Mouse (Mus musculus) C2C12 (cell line): ENCODE measurements around the gene Dpep3. TPM values are rescaled to one million over a fixed set of nuclear protein-coding genes. Genes with fewer than 3 reads are reported as not detected.
"Not testable (repeated sequence)": the region's sequence is repeated elsewhere in the genome, so short reads cannot be mapped to it uniquely, and the experiment has no call there.

ENCODE experiments used
- H3K27me3 ChIP-seq: one replicate; pipeline ENCODE4 v1.6.1; 2011; ENCODE audit not compliant: control insufficient read depth, insufficient read depth, insufficient read length
- H3K36me3 ChIP-seq: one replicate; pipeline ENCODE4 v1.6.1; 2011; ENCODE audit not compliant: control insufficient read depth, insufficient read depth
- H3K4me3 ChIP-seq: one replicate; pipeline ENCODE4 v1.5.1; 2011; ENCODE audit warnings: mild to moderate bottlenecking, control low read depth; ENCODE audit not compliant: poor library complexity, insufficient read depth, severe bottlenecking
- H3K79me2 ChIP-seq: one replicate; pipeline ENCODE4 v1.6.1; 2011; ENCODE audit not compliant: control insufficient read depth, insufficient read depth
- H3K79me3 ChIP-seq: one replicate; pipeline ENCODE4 v1.6.1; 2011; ENCODE audit warnings: low read depth, control low read depth
- H3ac ChIP-seq: one replicate; pipeline ENCODE3; 2011; ENCODE audit warnings: low read depth; ENCODE audit not compliant: control insufficient read depth, insufficient read length
- CEBPB ChIP-seq: IDR thresholded peaks from one replicate; pipeline ENCODE4 v1.6.1; 2011; ENCODE audit warnings: low read depth, mild to moderate bottlenecking, control low read depth, moderate library complexity
- CTCF ChIP-seq: IDR thresholded peaks from one replicate; pipeline ENCODE4 v1.5.1; 2011; ENCODE audit not compliant: control insufficient read depth, insufficient read depth, insufficient read length
- FOSL1 ChIP-seq: IDR thresholded peaks from one replicate; pipeline ENCODE4 v1.8.0; 2011; ENCODE audit warnings: mild to moderate bottlenecking, low read length; ENCODE audit not compliant: poor library complexity, insufficient read depth, severe bottlenecking
- MAX ChIP-seq: IDR thresholded peaks from one replicate; pipeline ENCODE4 v1.6.1; 2011; ENCODE audit warnings: mild to moderate bottlenecking, control low read depth
- MYOD1 ChIP-seq: IDR thresholded peaks from one replicate; pipeline ENCODE4 v1.6.1; 2011; ENCODE audit warnings: low read depth; ENCODE audit not compliant: control insufficient read depth, insufficient read length
- MYOG ChIP-seq: IDR thresholded peaks from one replicate; pipeline ENCODE4 v1.6.1; 2011; ENCODE audit not compliant: control insufficient read depth, insufficient read length; ENCODE audit errors: extremely low read depth
- USF1 ChIP-seq: IDR thresholded peaks from one replicate; pipeline ENCODE4 v1.6.1; 2011; ENCODE audit warnings: low read depth, mild to moderate bottlenecking, control low read depth, moderate library complexity
- long read RNA-seq, 2 experiments: library from polyadenylated mRNA; unstranded; transcript quantifications; one replicate each; pipeline ENCODE4 v2.0.0; 2019 to 2020
- polyA plus RNA-seq: library from polyadenylated mRNA; unstranded; fragments of >200 nt; fragmentation: generic; extraction: Trizol; gene quantifications from one replicate; pipeline ENCODE4 v1.2.1, GENCODE M21; 2012; ENCODE audit warnings: missing spikeins

The Dpep3 gene
- polyA plus RNA-seq: not detected
- long read RNA-seq, experiment 1: 0 reads
- long read RNA-seq, experiment 2: 0 reads

DNA sequence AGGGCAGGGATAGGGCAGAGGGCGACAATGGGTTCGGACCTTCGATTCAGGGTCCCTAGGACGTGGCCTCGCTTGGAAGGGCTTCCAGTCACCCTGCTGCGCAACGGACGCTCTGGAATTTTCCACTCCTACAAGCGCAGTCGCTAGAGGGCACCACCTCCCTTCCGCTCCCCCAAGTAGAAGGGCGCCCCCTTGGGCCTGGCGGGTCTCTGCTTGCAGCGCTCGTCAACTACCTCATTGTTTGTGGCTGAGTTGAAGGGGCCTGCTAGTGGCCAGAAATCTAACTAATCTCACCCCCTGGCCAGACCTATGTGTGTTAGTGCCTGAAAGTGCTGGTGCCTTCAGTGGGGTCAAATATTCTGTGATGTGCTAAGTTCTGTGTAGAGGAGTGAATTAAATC is at the start of gene Dpep3:
Gene Dpep3 (minus strand): TSS at position 105 of the 400 bp plus-strand sequence.
- no peaks in the 10 kb centered on the region for H3K79me3 ChIP-seq
- H3K79me2 ChIP-seq: no peaks in the 10 kb centered on the region
- TF ChIP-seq USF1 (no peak), CEBPB (no peak), MAX (no peak), CTCF (no peak), FOSL1 (no peak), MYOD1 (no peak), MYOG (no peak)
- H3K4me3 ChIP-seq: no peak within 1 kb of the TSS
- H3K27me3 ChIP-seq: peaks cover 8% of the 10 kb centered on the region
- no peak within 1 kb of the TSS for H3ac ChIP-seq
- H3K36me3 ChIP-seq: no peaks in the 10 kb centered on the region

DNA sequence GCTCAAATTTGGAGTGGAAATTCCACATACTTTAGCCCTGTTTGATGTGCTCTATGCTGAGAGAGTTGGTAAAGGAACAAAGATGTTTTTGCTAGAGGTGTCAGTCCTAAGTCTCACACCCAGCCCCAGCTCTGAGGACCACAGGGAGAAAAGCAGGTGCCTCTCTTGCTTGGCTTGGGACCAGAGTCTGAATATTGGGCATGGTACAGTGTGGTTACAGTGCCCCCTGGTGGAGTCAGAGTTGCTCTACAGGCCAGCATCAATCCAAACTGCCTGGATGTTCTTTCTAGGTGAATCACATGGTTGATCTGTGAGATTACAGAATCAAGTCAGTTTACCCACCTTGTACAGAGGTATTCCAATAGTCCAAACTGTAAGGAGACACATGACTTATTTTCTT is 43.3 kb upstream of the Dpep3 start:
- H3K27me3 ChIP-seq: no peaks in the 10 kb centered on the region
- H3K36me3 ChIP-seq: no peaks in the 10 kb centered on the region
- H3ac ChIP-seq: no peak overlapping the region
- no peaks in the 10 kb centered on the region for H3K79me3 ChIP-seq
- TF ChIP-seq MAX: no peak
- peak; percentile 81 for TF ChIP-seq CTCF
- TF ChIP-seq USF1: no peak
- TF ChIP-seq CEBPB: no peak
- no peak for TF ChIP-seq MYOG
- H3K4me3 ChIP-seq: no peak overlapping the region
- H3K79me2 ChIP-seq: no peaks in the 10 kb centered on the region

DNA sequence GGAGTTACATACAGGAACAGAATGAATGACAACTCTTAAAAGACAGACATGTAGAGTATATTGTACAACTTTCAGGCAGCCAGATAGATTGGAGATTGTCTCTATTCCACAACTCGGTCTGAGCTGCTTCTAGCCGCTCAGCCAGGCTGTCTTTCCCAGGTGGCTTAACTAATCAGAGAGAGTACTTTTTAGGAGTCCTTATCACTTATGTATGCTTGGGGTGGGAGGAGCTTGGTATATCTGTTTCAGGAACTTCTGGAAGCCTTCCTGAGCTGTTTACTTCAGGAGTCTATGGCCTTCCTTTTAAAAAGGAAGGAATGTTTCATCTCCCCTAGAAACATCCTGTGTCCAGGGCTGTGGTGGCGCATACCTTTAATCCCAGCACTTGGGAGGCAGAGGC is 38.8 kb upstream of the Dpep3 start:
- no peak overlapping the region for H3ac ChIP-seq
- TF ChIP-seq MAX (no peak), CTCF (no peak), FOSL1 (no peak), CEBPB (no peak), USF1 (no peak), MYOD1 (no peak), MYOG (no peak)
- no peaks in the 10 kb centered on the region for H3K27me3 ChIP-seq
- no peaks in the 10 kb centered on the region for H3K79me2 ChIP-seq
- H3K79me3 ChIP-seq: no peaks in the 10 kb centered on the region
- H3K36me3 ChIP-seq: peaks cover 15% of the 10 kb centered on the region
- H3K4me3 ChIP-seq: no peak overlapping the region

DNA sequence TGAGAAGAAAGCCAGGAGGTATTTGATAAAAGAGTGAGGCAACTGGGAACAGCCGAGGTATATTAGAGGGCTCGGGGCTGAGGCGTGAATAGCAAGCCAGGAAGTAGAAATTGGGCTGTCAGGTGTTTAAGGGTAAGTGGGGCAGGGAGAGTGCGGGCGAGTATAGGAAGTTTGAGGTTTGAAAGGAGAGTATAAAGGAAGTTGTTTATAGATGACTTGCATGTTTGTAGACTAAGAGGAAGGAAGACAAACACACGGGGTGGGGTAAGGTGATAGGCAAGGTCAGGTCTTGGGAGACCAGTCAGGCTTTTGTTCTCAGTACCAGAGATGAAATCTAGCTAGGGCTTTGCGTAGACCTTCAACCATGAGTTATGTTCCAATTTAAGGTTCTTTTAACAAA is 37.9 kb upstream of the Dpep3 start:
- Histone ChIP-seq H3K27me3 (no peaks in the 10 kb centered on the region), H3K4me3 (no peak overlapping the region), H3K79me3 (no peaks in the 10 kb centered on the region), H3K79me2 (peaks cover 5% of the 10 kb centered on the region), H3K36me3 (peaks cover 15% of the 10 kb centered on the region), H3ac (no peak overlapping the region)
- no peak for TF ChIP-seq MYOD1
- TF ChIP-seq FOSL1: no peak
- TF ChIP-seq MYOG: no peak
- no peak for TF ChIP-seq MAX
- TF ChIP-seq CEBPB: no peak
- no peak for TF ChIP-seq CTCF

DNA sequence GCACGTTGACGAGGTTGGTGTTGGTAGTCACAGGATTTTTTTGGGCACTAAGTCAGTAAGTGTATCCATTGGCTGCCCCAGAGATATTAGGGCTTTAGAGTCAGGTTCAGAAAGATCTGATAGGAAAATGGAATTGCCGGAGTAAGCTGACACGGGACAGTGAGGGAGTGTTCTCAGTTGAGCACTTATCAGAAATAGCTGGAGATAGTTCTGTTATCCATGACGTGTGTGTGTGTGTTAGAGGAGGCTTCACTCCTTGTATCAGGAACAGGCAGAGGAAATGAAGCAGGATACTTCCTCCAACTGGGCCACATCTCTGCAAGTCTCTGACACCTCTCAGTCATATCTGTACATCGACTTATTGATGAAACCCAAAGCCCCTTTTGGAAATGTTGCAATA is 37.1 kb upstream of the Dpep3 start:
- Histone ChIP-seq H3K27me3 (no peaks in the 10 kb centered on the region), H3K4me3 (no peak overlapping the region), H3ac (no peak overlapping the region), H3K79me3 (peaks cover 2% of the 10 kb centered on the region), H3K36me3 (peaks cover 15% of the 10 kb centered on the region), H3K79me2 (peaks cover 14% of the 10 kb centered on the region)
- TF ChIP-seq CTCF (no peak), MYOG (no peak), USF1 (no peak), CEBPB (no peak), MYOD1 (no peak), FOSL1 (no peak), MAX (no peak)

DNA sequence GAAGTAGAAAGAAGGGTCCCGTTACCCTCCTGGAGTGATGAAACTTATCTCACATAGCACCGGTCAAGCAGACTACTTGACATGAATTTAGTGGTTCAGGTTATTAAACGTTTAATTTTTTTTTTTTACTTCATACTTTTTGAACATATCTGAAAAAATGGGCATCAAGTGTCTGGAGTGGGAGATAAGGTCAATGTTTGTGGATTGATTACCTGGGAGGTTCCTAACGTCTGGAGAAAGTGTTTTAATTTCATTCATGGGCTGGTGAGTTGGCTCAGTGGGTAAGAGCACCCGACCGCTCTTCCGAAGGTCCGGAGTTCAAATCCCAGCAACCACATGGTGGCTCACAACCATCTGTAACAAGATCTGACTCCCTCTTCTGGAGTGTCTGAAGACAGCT is 33.0 kb upstream of the Dpep3 start:
- Histone ChIP-seq H3K79me2 (peaks cover 40% of the 10 kb centered on the region), H3K36me3 (peaks cover 15% of the 10 kb centered on the region), H3K79me3 (peaks cover 12% of the 10 kb centered on the region)
- not testable (repeated sequence) for H3ac ChIP-seq, H3K27me3 ChIP-seq, H3K4me3 ChIP-seq
